Mouse (Mus musculus): ENCODE data around the gene Cfap97.

GRCm38 (mm10) chr8:46117172-46117571, 34.4 kb upstream of the Cfap97 start:
- TF ChIP-seq POLR2A (IDR thresholded peaks at IDR 0.05; ENCODE audit: control insufficient read depth, extremely low read depth, insufficient read depth, low read length, poor library complexity), result no peak
- TF ChIP-seq CTCF (IDR thresholded peaks at IDR 0.05; ENCODE audit: borderline replicate concordance, control insufficient read depth, extremely low read depth, insufficient read depth, low read length, poor library complexity), result no peak

Data from thymus, adult 2 months (tissue).